Mouse (Mus musculus): Measurements from ENCODE around the gene Pitpnc1. TPM values are rescaled to one million over a fixed set of nuclear protein-coding genes. Genes with fewer than 3 reads are reported as not detected.

Gene Pitpnc1
- total RNA-seq, 1 experiment from 2014 or later = 24.4 TPM

GRCm38 (mm10) chr11:107413251-107413655 is 57.2 kb downstream of the Pitpnc1 start:
- no peak for ATAC-seq (ENCODE audit: extremely low read depth, insufficient number of reproducible peaks, low FRiP score, poor library complexity, severe bottlenecking)

- no peak for ATAC-seq (ENCODE audit: extremely low read depth, insufficient number of reproducible peaks, low FRiP score, poor library complexity, severe bottlenecking)
Measured at GRCm38 (mm10) chr11:107412128-107412527, 58.4 kb downstream of the Pitpnc1 start.

GRCm38 (mm10) chr11:107411576-107411975 is 58.9 kb downstream of the Pitpnc1 start:
- no peak for ATAC-seq (ENCODE audit: extremely low read depth, insufficient number of reproducible peaks, low FRiP score, poor library complexity, severe bottlenecking)

- no peak for ATAC-seq (ENCODE audit: extremely low read depth, insufficient number of reproducible peaks, low FRiP score, poor library complexity, severe bottlenecking)
Measured at GRCm38 (mm10) chr11:107410804-107411203, 59.7 kb downstream of the Pitpnc1 start.

- ATAC-seq (ENCODE audit: extremely low read depth, insufficient number of reproducible peaks, low FRiP score, poor library complexity, severe bottlenecking) = no peak
Measured at GRCm38 (mm10) chr11:107410090-107410732, 60.3 kb downstream of the Pitpnc1 start.

- ATAC-seq (ENCODE audit: extremely low read depth, insufficient number of reproducible peaks, low FRiP score, poor library complexity, severe bottlenecking) = no peak
Measured at GRCm38 (mm10) chr11:107408886-107409285, 61.6 kb downstream of the Pitpnc1 start.

- ATAC-seq (ENCODE audit: extremely low read depth, insufficient number of reproducible peaks, low FRiP score, poor library complexity, severe bottlenecking) = no peak
Measured at GRCm38 (mm10) chr11:107407698-107408097, 62.8 kb downstream of the Pitpnc1 start.

GRCm38 (mm10) chr11:107405606-107406333 is 64.7 kb downstream of the Pitpnc1 start:
- ATAC-seq (ENCODE audit: extremely low read depth, insufficient number of reproducible peaks, low FRiP score, poor library complexity, severe bottlenecking) = no peak

- no peak for ATAC-seq (ENCODE audit: extremely low read depth, insufficient number of reproducible peaks, low FRiP score, poor library complexity, severe bottlenecking)
Measured at GRCm38 (mm10) chr11:107403309-107403708, 67.2 kb downstream of the Pitpnc1 start.

- ATAC-seq (ENCODE audit: extremely low read depth, insufficient number of reproducible peaks, low FRiP score, poor library complexity, severe bottlenecking) = no peak
Measured at GRCm38 (mm10) chr11:107401839-107402590, 68.5 kb downstream of the Pitpnc1 start.

GRCm38 (mm10) chr11:107400826-107401225 is 69.7 kb downstream of the Pitpnc1 start:
- ATAC-seq (ENCODE audit: extremely low read depth, insufficient number of reproducible peaks, low FRiP score, poor library complexity, severe bottlenecking) = no peak

- no peak for ATAC-seq (ENCODE audit: extremely low read depth, insufficient number of reproducible peaks, low FRiP score, poor library complexity, severe bottlenecking)
Measured at GRCm38 (mm10) chr11:107400005-107400404, 70.5 kb downstream of the Pitpnc1 start.

GRCm38 (mm10) chr11:107397326-107397998 is 73.0 kb downstream of the Pitpnc1 start:
- ATAC-seq (ENCODE audit: extremely low read depth, insufficient number of reproducible peaks, low FRiP score, poor library complexity, severe bottlenecking) = no peak

GRCm38 (mm10) chr11:107394245-107394644 is 76.3 kb downstream of the Pitpnc1 start:
- ATAC-seq (ENCODE audit: extremely low read depth, insufficient number of reproducible peaks, low FRiP score, poor library complexity, severe bottlenecking) = peak; percentile 14; the same call in 1 of the 2 replicates

- ATAC-seq (ENCODE audit: extremely low read depth, insufficient number of reproducible peaks, low FRiP score, poor library complexity, severe bottlenecking) = no peak
Measured at GRCm38 (mm10) chr11:107393828-107394165, 76.7 kb downstream of the Pitpnc1 start.

GRCm38 (mm10) chr11:107393154-107393827 is 77.2 kb downstream of the Pitpnc1 start:
- peak; percentile 66 for ATAC-seq (ENCODE audit: extremely low read depth, insufficient number of reproducible peaks, low FRiP score, poor library complexity, severe bottlenecking)

- ATAC-seq (ENCODE audit: extremely low read depth, insufficient number of reproducible peaks, low FRiP score, poor library complexity, severe bottlenecking) = no peak
Measured at GRCm38 (mm10) chr11:107390540-107390939, 80.0 kb downstream of the Pitpnc1 start.

GRCm38 (mm10) chr11:107390001-107390400 is 80.5 kb downstream of the Pitpnc1 start:
- ATAC-seq (ENCODE audit: extremely low read depth, insufficient number of reproducible peaks, low FRiP score, poor library complexity, severe bottlenecking) = no peak

GRCm38 (mm10) chr11:107386481-107386880 is 84.0 kb downstream of the Pitpnc1 start:
- no peak for ATAC-seq (ENCODE audit: extremely low read depth, insufficient number of reproducible peaks, low FRiP score, poor library complexity, severe bottlenecking)
